Mouse (Mus musculus) forebrain, embryonic 10.5 days (tissue): ENCODE results near the gene Noct. TPM values are rescaled to one million over a fixed set of nuclear protein-coding genes. Genes with fewer than 3 reads are reported as not detected.

Experiments used
- DNase-seq: peaks from one replicate; pipeline ENCODE4 v3.0.0-alpha.2; 2017; ENCODE audit warnings: low spot score; ENCODE audit errors: extremely low spot score
- H3K27ac ChIP-seq: fragments of 300-500 bp; sonication (generic); 2 replicates; pipeline ENCODE4 v1.5.1; 2016; ENCODE audit warnings: mild to moderate bottlenecking
- H3K27me3 ChIP-seq: fragments of 300-500 bp; sonication (generic); 2 replicates; pipeline ENCODE4 v1.6.1; 2016; ENCODE audit warnings: mild to moderate bottlenecking; ENCODE audit not compliant: poor library complexity, severe bottlenecking
- H3K36me3 ChIP-seq: fragments of 300-500 bp; sonication (generic); replicated peaks from 2 replicates; pipeline ENCODE4 v1.6.1; 2016; ENCODE audit warnings: mild to moderate bottlenecking, moderate library complexity
- H3K4me1 ChIP-seq: fragments of 300-500 bp; sonication (generic); 2 replicates; pipeline ENCODE4 v1.6.1; 2016
- H3K4me3 ChIP-seq: fragments of 300-500 bp; sonication (generic); 2 replicates; pipeline ENCODE4 v1.5.1; 2016; ENCODE audit warnings: mild to moderate bottlenecking, moderate library complexity
- H3K9me3 ChIP-seq: fragments of 300-500 bp; sonication (generic); 2 replicates; pipeline ENCODE4 v1.6.1; 2016; ENCODE audit warnings: mild to moderate bottlenecking, moderate library complexity
- WGBS: fragments of 180-500 bp; shearing (Covaris S2); methylation state at CpG from one replicate; pipeline ENCODE4 v1.1.7; 2016; 5-methylcytosine and 5-hydroxymethylcytosine counted together
- polyA plus RNA-seq: library from polyadenylated mRNA; unstranded; fragments of >200 nt; fragmentation: Nextera tagmentation; extraction: Ambion mirVana; gene quantifications from 2 replicates; pipeline ENCODE4 v1.2.1, GENCODE M21; 2016

The Noct gene
- polyA plus RNA-seq, 1 experiment from 2014 or later = 11.2 TPM

DNA sequence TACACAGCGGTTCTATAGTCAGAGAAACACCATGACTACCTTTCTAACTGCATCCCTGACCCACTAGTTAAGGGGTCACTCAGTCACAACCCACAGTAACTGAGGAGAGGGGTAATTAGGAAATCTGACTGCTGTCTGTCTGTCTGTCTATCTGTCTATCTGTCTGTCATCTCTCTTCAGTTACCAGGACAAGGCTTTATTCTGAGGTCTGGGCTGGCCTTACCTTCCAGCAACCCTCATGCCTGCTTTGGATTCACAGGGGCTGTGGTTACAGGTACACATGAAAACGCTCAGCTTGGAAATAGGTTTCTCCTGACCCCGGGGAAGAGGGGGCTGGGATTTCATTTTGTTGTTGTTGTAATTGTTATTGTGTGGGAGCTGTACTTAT lies 27.5 kb upstream of the Noct start:
- 85% methylated on average over 3 of the region's 3 CpGs for WGBS
- Histone ChIP-seq H3K27me3 (no peaks in the 10 kb centered on the region), H3K9me3 (no peaks in the 10 kb centered on the region; the same call in 1 of the 2 replicates), H3K27ac (no peak overlapping the region), H3K36me3 (no peaks in the 10 kb centered on the region), H3K4me1 (peaks cover 8% of the 10 kb centered on the region), H3K4me3 (no peak overlapping the region)
- DNase-seq = no peak

DNA sequence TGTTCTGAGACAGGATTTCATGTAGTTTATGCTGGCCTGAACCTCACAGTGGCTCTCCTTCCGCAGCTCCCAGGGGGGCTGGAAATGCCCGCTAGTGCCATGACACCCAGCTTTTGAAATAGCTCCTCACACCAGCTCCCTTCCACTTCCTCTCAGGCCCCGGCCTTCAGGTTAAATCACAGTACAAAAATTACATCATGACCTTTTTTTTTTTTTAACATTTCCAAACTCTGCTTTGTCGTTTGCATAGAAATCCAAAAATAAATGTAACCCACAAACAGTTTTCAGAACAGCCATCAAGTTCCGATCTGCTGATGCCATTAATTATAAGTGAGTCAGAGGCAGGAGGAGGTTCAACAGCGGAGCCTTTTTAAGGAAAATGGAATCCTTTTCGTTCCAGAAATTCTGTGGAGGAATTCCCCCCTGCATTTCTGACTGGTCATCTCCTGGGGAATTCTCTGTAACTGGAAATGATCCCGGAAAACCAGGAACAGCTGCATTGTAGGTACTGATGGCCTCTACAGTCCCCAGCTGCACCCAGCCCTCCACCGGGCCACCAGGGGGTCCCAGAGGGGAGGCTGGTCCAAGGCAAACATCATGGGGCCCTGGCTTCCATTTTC lies 27.0 kb upstream of the Noct start:
- 85% methylated on average over 9 of the region's 9 CpGs for WGBS
- no peak overlapping the region for H3K27ac ChIP-seq
- H3K4me3 ChIP-seq = no peak overlapping the region
- no peaks in the 10 kb centered on the region; the same call in 1 of the 2 replicates for H3K9me3 ChIP-seq
- peaks cover 8% of the 10 kb centered on the region for H3K4me1 ChIP-seq
- H3K36me3 ChIP-seq = no peaks in the 10 kb centered on the region
- no peaks in the 10 kb centered on the region for H3K27me3 ChIP-seq
- no peak for DNase-seq

DNA sequence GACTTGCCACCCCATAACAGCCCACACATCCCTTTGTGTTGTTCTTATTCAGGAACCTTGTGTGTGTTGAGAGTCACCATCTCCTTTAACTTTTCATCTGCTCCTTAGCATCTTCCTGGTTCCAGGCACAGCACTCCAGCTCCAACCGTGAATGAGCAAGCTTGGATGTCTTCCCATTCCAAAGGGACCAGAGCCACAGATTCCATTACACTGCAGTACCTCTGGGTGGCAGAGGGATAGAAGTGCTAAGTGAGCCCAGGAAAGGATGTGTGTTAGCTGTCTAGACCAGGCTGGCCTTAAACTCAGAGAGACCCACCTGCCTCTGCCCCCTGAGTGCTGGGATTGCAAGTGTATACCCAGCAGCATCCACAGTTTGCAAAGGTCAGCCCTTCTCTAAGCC lies 26.0 kb upstream of the Noct start:
- WGBS = 73% methylated on average over 1 of the region's 1 CpGs
- Histone ChIP-seq H3K9me3 (no peaks in the 10 kb centered on the region; the same call in 1 of the 2 replicates), H3K36me3 (no peaks in the 10 kb centered on the region), H3K27me3 (no peaks in the 10 kb centered on the region), H3K4me3 (no peak overlapping the region), H3K4me1 (peaks cover 8% of the 10 kb centered on the region), H3K27ac (no peak overlapping the region)
- no peak for DNase-seq

DNA sequence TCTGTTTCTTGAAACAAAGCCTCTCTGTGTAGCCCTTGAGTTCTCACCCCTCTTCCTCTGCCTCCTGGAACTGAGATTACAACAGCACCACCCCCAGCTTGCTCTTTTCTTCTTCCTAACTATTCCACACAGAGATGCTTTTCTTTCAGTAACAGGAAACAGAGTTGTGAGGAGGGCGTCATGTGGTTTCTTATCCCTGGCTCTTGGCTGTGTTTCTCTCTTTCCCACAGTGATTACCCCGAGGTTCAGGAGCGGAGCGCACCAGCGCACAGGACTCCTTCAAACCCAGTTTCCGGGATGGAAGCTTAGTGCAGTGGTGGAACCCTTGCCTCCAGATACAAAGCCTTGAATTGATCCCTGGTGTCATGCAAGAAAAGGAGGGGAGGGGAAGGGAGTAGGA lies 25.1 kb upstream of the Noct start:
- Histone ChIP-seq H3K36me3 (no peaks in the 10 kb centered on the region), H3K27ac (no peak overlapping the region), H3K27me3 (no peaks in the 10 kb centered on the region), H3K4me3 (no peak overlapping the region), H3K9me3 (no peaks in the 10 kb centered on the region; the same call in 1 of the 2 replicates), H3K4me1 (peaks cover 8% of the 10 kb centered on the region)
- WGBS = 87% methylated on average over 6 of the region's 6 CpGs
- no peak for DNase-seq

DNA sequence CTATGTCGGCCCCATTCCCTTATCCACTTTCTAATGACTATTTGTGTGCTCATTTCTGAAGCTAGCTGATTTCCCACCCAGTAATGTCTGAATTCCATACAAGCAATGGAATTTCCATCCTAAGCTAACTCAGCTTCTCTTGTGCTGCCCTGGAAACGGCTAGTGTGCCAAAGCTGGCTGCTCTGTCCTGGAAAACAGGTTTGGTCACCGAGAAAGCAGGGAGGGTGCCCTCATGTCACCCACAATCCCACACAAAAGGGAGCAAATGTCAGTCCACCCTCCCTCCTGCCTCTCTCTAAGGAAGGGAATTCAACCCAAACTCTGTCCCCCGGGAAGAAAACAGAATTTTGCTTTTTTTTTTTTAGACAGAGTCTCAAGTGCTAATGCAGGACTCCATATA lies 23.9 kb upstream of the Noct start:
- WGBS = 90% methylated on average over 4 of the region's 4 CpGs
- H3K36me3 ChIP-seq = no peaks in the 10 kb centered on the region
- H3K9me3 ChIP-seq = peaks cover 3% of the 10 kb centered on the region; the same call in 1 of the 2 replicates
- H3K4me1 ChIP-seq = peaks cover 7% of the 10 kb centered on the region
- no peak overlapping the region for H3K4me3 ChIP-seq
- DNase-seq = no peak
- H3K27me3 ChIP-seq = no peaks in the 10 kb centered on the region
- H3K27ac ChIP-seq = no peak overlapping the region

DNA sequence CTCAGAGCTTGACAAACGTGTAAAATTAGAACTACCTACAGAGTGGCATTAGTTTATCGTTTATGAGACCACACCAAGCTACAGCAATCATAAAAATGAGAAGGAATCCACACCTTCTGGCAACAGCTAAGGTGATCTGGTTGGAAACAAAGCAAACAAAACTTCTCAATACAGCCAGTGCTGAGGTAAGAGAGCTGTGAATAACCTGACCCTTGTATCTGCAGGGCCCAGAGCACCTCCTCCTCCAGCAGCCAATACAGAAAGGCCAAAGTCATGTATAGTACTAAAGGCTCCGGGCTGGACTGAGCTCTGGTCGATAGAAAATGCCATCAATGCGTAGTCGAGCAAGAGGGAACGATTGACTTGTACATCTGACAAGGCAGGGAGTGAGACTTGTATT lies 23.4 kb upstream of the Noct start:
- H3K27ac ChIP-seq = no peak overlapping the region
- peaks cover 3% of the 10 kb centered on the region; the same call in 1 of the 2 replicates for H3K9me3 ChIP-seq
- no peak overlapping the region for H3K4me3 ChIP-seq
- H3K4me1 ChIP-seq = peaks cover 1% of the 10 kb centered on the region
- H3K36me3 ChIP-seq = no peaks in the 10 kb centered on the region
- 91% methylated on average over 7 of the region's 7 CpGs for WGBS
- no peak for DNase-seq
- H3K27me3 ChIP-seq = no peaks in the 10 kb centered on the region

DNA sequence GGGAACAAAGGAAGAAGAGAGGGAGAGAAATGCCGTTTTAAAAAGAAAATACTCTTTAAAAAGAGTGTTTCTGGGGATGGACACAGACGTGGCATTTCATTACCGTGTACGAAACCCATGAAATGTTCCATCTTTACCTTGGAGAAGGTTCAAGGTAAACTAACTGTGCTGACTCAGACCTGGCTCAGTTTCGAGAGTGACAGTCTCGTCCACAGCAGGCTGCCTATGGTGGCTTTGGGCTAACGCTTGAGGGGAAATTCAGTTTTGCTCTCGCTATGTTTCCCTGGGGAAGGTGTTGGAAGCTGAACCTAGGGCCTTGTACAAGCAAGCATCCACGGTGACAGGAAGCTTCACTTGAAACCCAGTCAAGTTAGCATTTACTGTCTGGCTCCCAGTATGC lies 22.3 kb upstream of the Noct start:
- H3K27me3 ChIP-seq = no peaks in the 10 kb centered on the region
- 88% methylated on average over 9 of the region's 9 CpGs for WGBS
- H3K9me3 ChIP-seq = peaks cover 3% of the 10 kb centered on the region; the same call in 1 of the 2 replicates
- H3K36me3 ChIP-seq = no peaks in the 10 kb centered on the region
- no peak overlapping the region for H3K4me3 ChIP-seq
- no peak overlapping the region for H3K27ac ChIP-seq
- H3K4me1 ChIP-seq = 0 out of 2 replicates have a peak, but pooled peaks cover under 1% of the 10 kb centered on the region
- DNase-seq = no peak

DNA sequence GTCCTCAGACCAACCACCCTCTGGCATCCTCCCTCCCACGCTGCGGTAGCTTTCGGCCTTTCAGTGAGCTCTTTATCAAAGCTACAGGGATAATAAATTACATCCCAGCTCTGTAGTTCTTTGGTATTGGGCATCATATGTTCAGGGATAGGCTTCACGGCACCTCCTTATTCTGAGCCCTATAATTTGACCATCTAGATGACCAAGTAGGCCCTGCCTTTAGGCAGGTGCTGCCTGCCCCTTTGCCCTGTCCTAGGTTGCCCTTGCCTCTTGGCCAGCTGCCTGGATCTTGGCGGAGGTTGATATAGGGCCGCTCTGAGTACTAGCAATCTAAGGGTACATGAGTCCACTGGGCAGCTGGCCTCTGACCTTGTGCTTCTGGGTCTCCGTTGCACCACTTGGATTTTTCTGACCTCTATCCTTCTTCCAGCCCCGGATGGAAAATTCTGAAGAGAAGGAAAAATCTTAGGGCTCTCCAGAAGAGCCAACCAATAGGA lies 21.7 kb upstream of the Noct start:
- Histone ChIP-seq H3K9me3 (peaks cover 3% of the 10 kb centered on the region; the same call in 1 of the 2 replicates), H3K27ac (no peak overlapping the region), H3K36me3 (no peaks in the 10 kb centered on the region), H3K27me3 (no peaks in the 10 kb centered on the region), H3K4me3 (no peak overlapping the region), H3K4me1 (peaks cover 6% of the 10 kb centered on the region; the same call in 1 of the 2 replicates)
- no peak for DNase-seq
- 90% methylated on average over 8 of the region's 8 CpGs for WGBS

DNA sequence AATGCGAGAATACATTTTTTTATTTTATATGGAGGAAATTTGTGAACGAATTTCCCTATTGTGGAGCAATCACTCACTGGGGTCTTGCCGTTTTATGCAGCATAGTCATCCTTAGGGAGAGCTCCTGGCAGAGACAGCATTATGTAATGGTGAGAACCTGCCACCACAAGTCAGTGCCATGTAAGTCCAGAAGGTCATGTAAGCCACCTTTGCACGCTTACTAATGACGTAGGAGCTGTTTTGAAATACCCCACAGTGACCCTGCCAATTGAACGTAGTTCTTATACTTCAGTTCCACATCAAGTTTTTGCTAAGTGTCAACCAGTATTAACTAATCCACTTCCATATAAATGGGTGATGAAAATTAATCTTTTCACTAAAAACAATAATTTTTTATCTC lies 20.3 kb upstream of the Noct start:
- no peaks in the 10 kb centered on the region for H3K27me3 ChIP-seq
- 94% methylated on average over 6 of the region's 6 CpGs for WGBS
- no peak for DNase-seq

DNA sequence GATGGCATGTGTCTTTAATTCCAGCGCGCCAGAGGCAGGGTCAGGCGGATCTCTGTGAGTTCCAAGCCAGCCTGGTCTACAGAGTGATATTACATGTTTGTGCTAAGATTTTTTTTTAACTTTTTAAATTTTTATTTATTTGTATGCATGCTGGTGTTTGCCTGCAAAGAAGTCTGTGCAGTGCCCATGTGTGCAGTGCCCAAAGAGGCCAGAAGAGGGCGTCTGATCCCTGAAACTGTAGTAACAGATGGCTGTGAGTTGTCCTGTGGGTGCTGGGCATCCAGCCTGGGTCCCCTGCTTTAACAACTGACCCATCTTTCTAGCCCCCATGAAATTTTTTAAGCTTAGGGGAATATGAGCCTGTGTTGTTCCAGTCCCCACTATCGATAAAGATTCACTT lies 19.8 kb upstream of the Noct start:
- peaks cover 13% of the 10 kb centered on the region for H3K4me1 ChIP-seq
- H3K9me3 ChIP-seq = peaks cover 3% of the 10 kb centered on the region; the same call in 1 of the 2 replicates
- H3K27ac ChIP-seq = no peak overlapping the region
- H3K4me3 ChIP-seq = no peak overlapping the region
- DNase-seq = no peak
- no peaks in the 10 kb centered on the region for H3K36me3 ChIP-seq
- no peaks in the 10 kb centered on the region for H3K27me3 ChIP-seq
- 86% methylated on average over 5 of the region's 5 CpGs for WGBS

More for the DNA sequence above, 20.3 kb upstream of the Noct start:
- no peaks in the 10 kb centered on the region for H3K36me3 ChIP-seq
- no peak overlapping the region for H3K4me3 ChIP-seq
- peaks cover 3% of the 10 kb centered on the region; the same call in 1 of the 2 replicates for H3K9me3 ChIP-seq
- H3K27ac ChIP-seq = no peak overlapping the region
- peaks cover 13% of the 10 kb centered on the region for H3K4me1 ChIP-seq

DNA sequence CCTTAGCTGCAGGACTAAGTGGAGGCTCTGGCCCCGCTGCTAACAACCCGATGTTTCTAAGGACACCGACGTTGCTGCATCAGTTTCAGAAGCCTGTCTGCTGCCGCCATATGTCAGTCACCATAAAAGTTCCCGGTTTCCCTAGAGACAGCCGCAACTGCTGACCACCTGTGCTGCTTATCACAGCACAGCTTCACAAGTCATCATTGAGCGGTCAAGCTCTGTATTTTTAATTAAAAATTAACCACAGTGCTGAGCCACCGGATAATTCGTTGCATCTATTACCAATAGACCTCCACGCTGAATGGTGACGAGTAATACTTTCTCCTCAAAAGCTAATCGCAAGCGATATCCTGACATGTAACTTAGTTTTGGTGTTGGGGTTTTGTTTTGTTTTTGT lies 19.4 kb upstream of the Noct start:
- peaks cover 3% of the 10 kb centered on the region; the same call in 1 of the 2 replicates for H3K9me3 ChIP-seq
- 96% methylated on average over 14 of the region's 14 CpGs for WGBS
- DNase-seq = no peak
- no peaks in the 10 kb centered on the region for H3K27me3 ChIP-seq
- peaks cover 14% of the 10 kb centered on the region for H3K4me1 ChIP-seq
- no peak overlapping the region for H3K27ac ChIP-seq
- no peaks in the 10 kb centered on the region for H3K36me3 ChIP-seq
- H3K4me3 ChIP-seq = no peak overlapping the region

DNA sequence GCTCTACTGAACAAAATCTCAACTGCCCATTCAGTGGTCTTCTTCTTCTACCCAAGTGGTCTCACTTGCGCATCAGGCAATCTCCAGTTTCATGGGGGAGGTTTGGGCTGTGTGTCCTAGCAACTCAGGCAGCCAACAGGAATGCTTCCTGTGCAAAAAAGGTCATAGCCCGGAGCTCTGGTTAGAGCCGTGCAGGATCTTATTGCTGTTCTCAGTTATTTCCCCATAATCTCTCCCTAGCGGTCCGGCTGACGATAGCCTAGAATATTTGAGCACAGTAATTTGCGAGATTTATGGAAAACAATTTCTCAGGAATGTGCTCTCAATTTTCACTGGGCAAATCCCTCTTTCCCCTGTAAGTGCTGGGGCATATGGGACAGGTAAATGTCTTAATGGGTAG lies 17.7 kb upstream of the Noct start:
- Histone ChIP-seq H3K36me3 (no peaks in the 10 kb centered on the region), H3K4me3 (no peak overlapping the region), H3K27ac (no peak overlapping the region), H3K4me1 (peaks cover 15% of the 10 kb centered on the region), H3K9me3 (peaks cover 6% of the 10 kb centered on the region; the same call in 1 of the 2 replicates), H3K27me3 (no peaks in the 10 kb centered on the region)
- WGBS = 83% methylated on average over 7 of the region's 7 CpGs
- DNase-seq = no peak

DNA sequence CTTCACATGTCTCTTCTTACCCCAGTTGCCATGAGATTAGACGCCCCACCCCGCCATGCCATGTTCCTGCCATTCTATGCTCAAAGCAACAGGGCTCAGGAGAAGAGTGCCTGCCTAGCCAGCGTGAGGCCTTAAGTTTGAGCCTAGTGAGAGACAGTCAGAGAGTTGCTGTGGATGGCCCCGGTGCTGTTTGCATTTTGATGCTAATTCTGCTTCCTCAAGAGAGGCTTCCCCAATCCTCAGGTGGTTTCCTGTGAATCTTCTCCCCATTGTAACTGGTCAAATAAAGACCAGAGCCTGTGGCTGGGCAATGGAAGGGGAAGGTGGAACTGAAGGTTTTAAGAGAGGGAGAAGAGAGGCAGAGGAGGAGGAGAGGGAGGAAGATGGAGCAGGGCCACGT lies 15.6 kb upstream of the Noct start:
- H3K27me3 ChIP-seq = no peaks in the 10 kb centered on the region
- no peak for DNase-seq
- H3K36me3 ChIP-seq = no peaks in the 10 kb centered on the region
- peaks cover 6% of the 10 kb centered on the region; the same call in 1 of the 2 replicates for H3K9me3 ChIP-seq
- H3K27ac ChIP-seq = no peak overlapping the region
- H3K4me1 ChIP-seq = peaks cover 15% of the 10 kb centered on the region
- H3K4me3 ChIP-seq = no peak overlapping the region
- 42% methylated on average over 5 of the region's 5 CpGs for WGBS
